Mouse (Mus musculus): ENCODE results near the gene Trim7.
"Not testable (repeated sequence)": the region's sequence is repeated elsewhere in the genome, so short reads cannot be mapped to it uniquely, and the experiment has no call there.

The Trim7 gene

GRCm38 (mm10) chr11:48898812-48899431 lies 73.0 kb downstream of the Trim7 start:
- no peak for DNase-seq (ENCODE audit: low read depth, low spot score)

- not testable (repeated sequence) for DNase-seq (ENCODE audit: low read depth, low spot score)
Observed at GRCm38 (mm10) chr11:48900654-48901566, 75.0 kb downstream of the Trim7 start.

GRCm38 (mm10) chr11:48901567-48901930 lies 75.6 kb downstream of the Trim7 start:
- not testable (repeated sequence) for DNase-seq (ENCODE audit: low read depth, low spot score)

Measured in WW6 (cell line).